Mouse (Mus musculus) liver, postnatal 0 days (tissue): ENCODE results near the gene Vars. TPM values are rescaled to one million over a fixed set of nuclear protein-coding genes. Genes with fewer than 3 reads are reported as not detected.

Source experiments
- ATAC-seq: fragments of 200-750 bp; cut with Nextera tagmentation; 2 replicates; pipeline ENCODE4 v1.8.0; 2017; ENCODE audit warnings: mild to moderate bottlenecking, moderate library complexity
- DNase-seq: peaks from one replicate; pipeline ENCODE4 v3.0.0-alpha.2; 2016
- H3K27ac ChIP-seq: fragments of 300-500 bp; sonication (generic); 2 replicates; pipeline ENCODE4 v1.5.1; 2014; ENCODE audit warnings: antibody characterized with exemption, moderate library complexity, mild to moderate bottlenecking, low read depth
- H3K27me3 ChIP-seq: fragments of 300-500 bp; sonication (generic); 2 replicates; pipeline ENCODE4 v1.6.1; 2014; ENCODE audit warnings: low read length, control low read depth, mixed read lengths; ENCODE audit not compliant: insufficient read depth
- H3K36me3 ChIP-seq: fragments of 300-500 bp; sonication (generic); replicated peaks from 2 replicates; pipeline ENCODE4 v1.6.1; 2014; ENCODE audit warnings: mild to moderate bottlenecking, control low read depth, low read length, moderate library complexity, mixed read lengths; ENCODE audit not compliant: insufficient read depth
- H3K4me1 ChIP-seq: fragments of 300-500 bp; sonication (generic); 2 replicates; pipeline ENCODE4 v1.6.1; 2014; ENCODE audit warnings: antibody characterized with exemption, mild to moderate bottlenecking, control low read depth; ENCODE audit not compliant: insufficient read depth
- H3K4me2 ChIP-seq: fragments of 300-500 bp; sonication (generic); 2 replicates; pipeline ENCODE4 v1.6.1; 2014; ENCODE audit warnings: low read depth, mild to moderate bottlenecking, low read length, moderate library complexity, mixed read lengths
- H3K4me3 ChIP-seq: fragments of 300-500 bp; sonication (generic); 2 replicates; pipeline ENCODE4 v1.5.1; 2014; ENCODE audit warnings: low read depth, low read length
- H3K9ac ChIP-seq: fragments of 300-500 bp; sonication (generic); replicated peaks from 2 replicates; pipeline ENCODE4 v1.6.1; 2014; ENCODE audit warnings: mild to moderate bottlenecking, moderate library complexity
- H3K9me3 ChIP-seq: fragments of 300-500 bp; sonication (generic); 2 replicates; pipeline ENCODE4 v1.6.1; 2016; ENCODE audit warnings: mild to moderate bottlenecking, control low read depth, low read length, mixed read lengths
- CTCF ChIP-seq: sonication (generic); IDR thresholded peaks from 2 replicates; pipeline ENCODE4 v1.5.1; 2016; ENCODE audit warnings: antibody characterized with exemption, low read depth
- EP300 ChIP-seq: IDR thresholded peaks from 2 replicates; pipeline ENCODE4 v1.6.1; 2016; ENCODE audit warnings: antibody characterized with exemption, low read depth, mild to moderate bottlenecking
- WGBS: fragments of 180-500 bp; shearing (Covaris S2); extraction: QIAGEN DNeasy Blood & Tissue Kit; methylation state at CpG from one replicate; pipeline ENCODE4 v1.1.7; 2014; ENCODE audit not compliant: insufficient replicate concordance; 5-methylcytosine and 5-hydroxymethylcytosine counted together
- polyA plus RNA-seq: library from polyadenylated mRNA; unstranded; fragments of >200 nt; fragmentation: Nextera tagmentation; extraction: Ambion mirVana; gene quantifications from 2 replicates; pipeline ENCODE4 v1.2.1, GENCODE M21; 2015

The Vars gene
- polyA plus RNA-seq, 1 experiment from 2014 or later, result 43.8 TPM

DNA sequence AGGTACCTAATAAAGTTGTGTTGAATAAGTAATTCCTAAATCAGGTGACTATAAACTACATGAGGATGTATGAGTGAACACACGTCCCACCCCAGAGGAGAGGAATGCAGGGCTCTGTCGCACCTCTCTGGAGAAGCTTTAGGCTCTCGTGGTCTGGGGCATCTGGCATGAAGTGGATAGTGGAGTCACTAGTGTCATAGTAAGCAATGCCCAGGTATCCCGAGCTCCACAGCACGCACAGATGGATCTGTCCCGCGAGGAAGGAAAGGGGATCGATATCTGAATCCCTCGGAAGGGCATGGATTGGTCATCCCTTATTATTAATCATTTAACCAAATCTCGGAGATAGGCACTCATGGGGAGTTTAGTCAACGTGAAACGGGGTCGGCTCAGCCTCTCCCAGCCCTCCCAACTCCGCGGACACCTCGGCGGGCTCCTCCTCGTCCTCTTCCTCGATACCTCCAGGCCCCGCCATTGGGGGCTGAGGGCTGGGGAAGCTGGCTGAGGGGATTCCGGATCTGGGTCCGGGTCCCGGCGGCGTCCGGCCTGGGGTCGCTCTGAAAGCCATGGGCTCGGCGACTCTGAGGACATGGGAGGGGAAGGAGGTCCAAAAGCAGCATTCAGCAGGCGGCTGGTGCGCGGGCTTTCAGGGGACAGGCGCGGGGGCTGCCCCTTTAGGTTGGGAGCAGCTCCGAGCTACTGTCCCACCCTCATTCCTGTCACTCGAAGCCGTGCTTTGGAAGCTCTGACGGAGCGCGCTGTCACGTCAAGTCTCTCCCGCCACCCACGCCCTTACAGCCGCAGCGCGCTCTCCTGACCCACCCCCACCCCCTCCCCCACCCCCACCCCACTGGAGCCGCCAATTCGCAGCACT is 45.3 kb downstream of the Vars start:
- WGBS, result 4% methylated on average over 40 of the region's 48 CpGs
- H3K9me3 ChIP-seq, result no peaks in the 10 kb centered on the region

DNA sequence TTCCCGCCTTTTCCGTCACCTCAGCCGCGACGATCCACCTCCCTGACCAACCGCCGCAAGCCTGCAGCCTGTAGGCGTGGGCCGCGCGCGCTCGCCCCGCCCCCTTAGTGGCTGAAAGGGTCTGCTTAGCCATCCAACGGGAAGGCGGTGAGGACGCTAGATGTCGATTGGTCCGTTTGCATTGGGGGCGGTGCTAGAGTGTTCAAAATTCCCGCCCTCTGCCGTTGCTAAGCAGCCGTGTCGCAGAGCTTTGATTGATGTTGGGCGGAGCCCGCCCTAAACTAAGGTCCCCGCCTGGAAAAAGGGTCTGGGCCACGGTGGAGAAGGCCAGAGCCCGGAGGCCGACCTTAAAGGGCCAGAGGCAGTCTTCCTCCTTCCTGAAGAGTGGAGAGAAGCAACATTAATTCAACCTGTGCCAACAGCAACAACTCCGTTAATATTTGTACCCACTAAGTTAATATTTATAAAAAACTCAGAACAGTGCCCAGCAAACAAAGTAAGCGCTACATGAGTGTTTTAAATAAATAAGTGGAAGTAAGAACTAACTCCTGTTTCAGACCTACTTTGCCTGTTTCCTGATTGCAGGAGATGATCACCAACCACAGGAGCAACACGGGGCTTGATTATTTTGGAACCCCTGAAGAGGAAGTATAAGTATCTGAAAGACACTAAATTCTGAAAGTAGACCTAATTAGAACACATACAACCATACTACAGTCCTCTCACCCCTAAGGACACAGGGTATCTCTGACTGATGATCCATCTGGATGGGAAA is 46.1 kb downstream of the Vars start, which contains the start of gene Msh5:
Msh5 (minus strand) TSS at position 65 of the 775 bp plus-strand sequence.
- peak within 1 kb of the TSS; percentile 70 for H3K4me3 ChIP-seq
- peak within 1 kb of the TSS; percentile 93 for H3K9ac ChIP-seq
- no peaks in the 10 kb centered on the region for H3K9me3 ChIP-seq
- DNase-seq (peak; percentile 99), ATAC-seq (peak; percentile 89)
- peak within 1 kb of the TSS; percentile 99 for H3K4me2 ChIP-seq
- 2% methylated on average over 33 of the region's 33 CpGs for WGBS
- H3K4me1 ChIP-seq, result peaks cover 62% of the 10 kb centered on the region
- TF ChIP-seq EP300 (peak; percentile 46), CTCF (no peak)
- no peaks in the 10 kb centered on the region for H3K27me3 ChIP-seq
- H3K27ac ChIP-seq, result peak within 1 kb of the TSS; percentile 98
- no peaks in the 10 kb centered on the region for H3K36me3 ChIP-seq

More for the DNA sequence above, 45.3 kb downstream of the Vars start:
- Histone ChIP-seq H3K4me2 (peak overlapping the region; percentile 99), H3K27ac (peak overlapping the region; percentile 94), H3K4me1 (peaks cover 61% of the 10 kb centered on the region), H3K27me3 (no peaks in the 10 kb centered on the region), H3K4me3 (peak overlapping the region; percentile 70), H3K36me3 (no peaks in the 10 kb centered on the region), H3K9ac (peak overlapping the region; percentile 93)
- no peak for DNase-seq
- ATAC-seq, result no peak
- no peak for TF ChIP-seq CTCF

DNA sequence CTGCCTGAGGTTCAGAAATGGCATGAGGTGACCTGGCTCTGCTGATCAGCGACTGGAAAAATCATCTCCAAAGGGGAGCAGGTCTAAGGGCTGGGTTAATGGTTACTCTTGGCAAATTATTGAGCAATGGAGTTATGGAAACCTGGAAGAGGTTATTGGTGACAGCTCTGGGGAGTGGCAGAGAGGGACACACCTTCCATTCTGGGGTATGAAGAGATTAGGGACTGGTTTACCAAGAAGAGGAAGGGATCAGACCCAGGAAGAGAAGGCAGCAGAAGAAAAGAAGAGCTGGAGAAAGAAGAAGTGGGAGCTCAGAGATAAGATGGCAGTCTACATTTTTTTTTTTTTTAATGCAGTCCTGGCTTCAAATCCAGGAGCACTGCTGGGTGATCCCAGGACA is 46.9 kb downstream of the Vars start:
- DNase-seq (no peak), ATAC-seq (peak; percentile 28)
- Histone ChIP-seq H3K4me2 (peak overlapping the region; percentile 99), H3K36me3 (peaks cover 6% of the 10 kb centered on the region), H3K9me3 (no peaks in the 10 kb centered on the region), H3K4me3 (peak overlapping the region; percentile 70), H3K9ac (peak overlapping the region; percentile 63), H3K27ac (peak overlapping the region; percentile 98), H3K27me3 (no peaks in the 10 kb centered on the region), H3K4me1 (peaks cover 67% of the 10 kb centered on the region)
- WGBS, result 12% methylated on average over 1 of the region's 1 CpGs
- TF ChIP-seq CTCF (no peak), EP300 (0 out of 2 replicates have a peak, but pooled peaks have one; percentile 5)

DNA sequence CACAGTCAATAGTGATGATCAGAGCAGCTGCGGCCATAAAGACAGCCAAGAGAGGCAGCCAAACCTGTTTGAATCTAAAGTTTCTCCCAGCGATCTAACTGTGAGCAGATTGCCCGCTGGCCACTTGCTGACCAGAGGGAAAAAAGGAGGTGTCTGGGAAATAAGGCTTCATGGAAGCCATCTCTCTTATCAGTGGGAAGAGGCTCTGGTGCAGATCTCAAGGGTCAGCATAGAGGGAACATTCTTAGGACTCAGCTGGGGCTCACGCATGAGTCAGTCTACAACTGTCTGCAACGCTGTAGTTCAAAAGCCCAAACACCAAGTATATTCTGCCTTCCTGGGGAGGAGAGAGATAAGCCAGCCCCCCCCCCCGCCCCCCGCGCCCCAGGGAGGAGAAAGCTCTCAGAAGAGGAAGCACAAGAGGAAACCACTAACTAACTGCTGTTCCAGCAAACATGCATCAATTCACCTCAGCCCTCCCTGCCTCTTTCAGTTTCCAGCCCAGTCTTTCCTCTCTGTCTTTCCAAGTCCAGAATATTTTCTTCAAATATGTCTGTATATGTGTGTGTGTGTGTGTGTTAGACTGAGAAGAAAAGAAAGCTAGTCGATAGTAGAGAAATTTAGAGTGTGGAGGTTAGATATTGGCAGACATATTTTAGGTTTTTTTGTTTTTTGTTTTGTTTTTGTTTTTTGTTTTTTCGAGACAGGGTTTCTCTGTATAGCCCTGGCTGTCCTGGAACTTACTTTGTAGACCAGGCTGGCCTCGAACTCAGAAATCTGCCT is 47.6 kb downstream of the Vars start:
- DNase-seq (peak; percentile 79), ATAC-seq (no peak)
- peak overlapping the region; percentile 99 for H3K4me2 ChIP-seq
- 7% methylated on average over 11 of the region's 11 CpGs for whole genome bisulfite sequencing
- H3K27me3 ChIP-seq, result no peaks in the 10 kb centered on the region
- H3K27ac ChIP-seq, result peak overlapping the region; percentile 98
- peaks cover 13% of the 10 kb centered on the region for H3K36me3 ChIP-seq
- peaks cover 68% of the 10 kb centered on the region for H3K4me1 ChIP-seq
- peak overlapping the region; percentile 63 for H3K9ac ChIP-seq
- no peaks in the 10 kb centered on the region for H3K9me3 ChIP-seq
- no peak for TF ChIP-seq EP300
- TF ChIP-seq CTCF, result no peak
- peak overlapping the region; percentile 70 for H3K4me3 ChIP-seq

DNA sequence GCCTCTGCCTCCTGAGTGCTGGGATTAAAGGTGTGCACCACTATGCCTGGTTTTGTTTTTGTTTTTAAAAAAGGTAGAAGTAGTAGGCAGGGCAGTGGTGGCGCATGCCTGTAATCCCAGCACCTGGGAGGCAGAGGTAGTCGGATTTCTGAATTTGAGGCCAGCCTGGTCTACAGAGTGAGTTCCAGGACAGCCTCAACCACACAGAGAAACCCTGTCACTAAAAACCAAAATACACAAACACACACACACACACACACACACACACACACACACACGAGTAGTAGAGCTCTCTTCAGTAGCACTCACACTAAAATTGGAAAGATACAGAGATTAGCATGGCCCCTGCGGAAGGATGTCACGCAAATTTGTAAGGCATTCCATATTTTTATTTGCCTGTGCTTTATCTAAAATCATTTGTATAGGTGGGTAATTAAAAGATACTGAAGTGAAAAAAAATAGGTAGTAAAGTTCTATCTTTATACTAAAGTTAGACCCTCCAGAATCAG is 48.2 kb downstream of the Vars start:
- WGBS, result 34% methylated on average over 5 of the region's 5 CpGs
- DNase-seq, result no peak
- peak overlapping the region; percentile 68 for H3K4me3 ChIP-seq
- H3K36me3 ChIP-seq, result peaks cover 18% of the 10 kb centered on the region
- no peaks in the 10 kb centered on the region for H3K27me3 ChIP-seq
- peaks cover 61% of the 10 kb centered on the region for H3K4me1 ChIP-seq
- no peak for ATAC-seq
- H3K4me2 ChIP-seq, result peak overlapping the region; percentile 99
- TF ChIP-seq EP300 (no peak), CTCF (no peak)
- peak overlapping the region; percentile 98 for H3K27ac ChIP-seq
- peak overlapping the region; percentile 87 for H3K9ac ChIP-seq
- no peaks in the 10 kb centered on the region for H3K9me3 ChIP-seq
